Mouse (Mus musculus) gastrocnemius, postnatal 4 days (tissue): Measurements from ENCODE around the gene Arhgdia. TPM values are rescaled to one million over a fixed set of nuclear protein-coding genes. Genes with fewer than 3 reads are reported as not detected.

Experiments
- microRNA-seq: library from miRNA; unstranded; fragments of <30 nt; microRNA quantifications from one replicate; pipeline ENCODE4 v1.2.0, GENCODE M21; 2021
- total RNA-seq, 2 experiments: library from RNA; stranded (reverse); gene quantifications; 2 replicates each; pipeline ENCODE4 v1.2.3; 2021

Gene Arhgdia
- total RNA-seq, 2 experiments from 2014 or later = 278 to 300 TPM

Small RNA genes within 50 kb of the gene (microRNA-seq; reads per million reads assigned to microRNA genes)
- not detected for gene Mir6936

Other genes starting within 250 kb of the Arhgdia start
- gene Actg1, start 233.1 kb downstream of the Arhgdia start, total RNA-seq = 100 to 1,000 TPM; 861 to 883 TPM
- under 1 TPM; 0.52 to 0.98 TPM for gene Fscn2, start 220.1 kb downstream of the Arhgdia start, total RNA-seq
- gene Faap100, start 202.9 kb downstream of the Arhgdia start, total RNA-seq = 10 to 100 TPM; 16.7 to 16.9 TPM
- gene Nploc4, start 143.9 kb downstream of the Arhgdia start, total RNA-seq = 10 to 100 TPM; 68.0 to 80.5 TPM
- 1 to 10 TPM in 1 of 2 experiments, not detected in 1; 4.6 TPM for gene Tspan10, start 139.0 kb downstream of the Arhgdia start, total RNA-seq
- gene Pde6g, start 128.1 kb downstream of the Arhgdia start, total RNA-seq = under 1 TPM in 1 of 2 experiments, not detected in 1; 0.39 TPM
- 10 to 100 TPM; 19.3 to 24.8 TPM for gene Oxld1, start 123.6 kb downstream of the Arhgdia start, total RNA-seq
- gene Ccdc137, start 123.5 kb downstream of the Arhgdia start, total RNA-seq = 10 to 100 TPM in 1 of 2 experiments, 1 to 10 TPM in 1; 8.9 to 10.1 TPM
- gene Arl16, start 114.0 kb downstream of the Arhgdia start, total RNA-seq = 10 to 100 TPM; 20.8 to 23.8 TPM
- 100 to 1,000 TPM; 116 to 122 TPM for gene Mrpl12, start 97.0 kb downstream of the Arhgdia start, total RNA-seq
- 10 to 100 TPM; 19.6 to 20.0 TPM for gene Slc25a10, start 89.8 kb downstream of the Arhgdia start, total RNA-seq
- under 1 TPM in 1 of 2 experiments, not detected in 1; 0.26 TPM for gene Gcgr, start 50.9 kb downstream of the Arhgdia start, total RNA-seq
- gene Mcrip1, start 31.9 kb downstream of the Arhgdia start, total RNA-seq = 10 to 100 TPM; 74.0 to 81.3 TPM
- 10 to 100 TPM; 80.7 to 99.3 TPM for gene Ppp1r27, start 30.5 kb downstream of the Arhgdia start, total RNA-seq
- gene P4hb, start 8.4 kb downstream of the Arhgdia start, total RNA-seq = 100 to 1,000 TPM; 527 to 538 TPM
- gene Alyref, start 16.7 kb upstream of the Arhgdia start, total RNA-seq = 100 to 1,000 TPM; 112 to 113 TPM
- 10 to 100 TPM; 72.5 to 86.2 TPM for gene Anapc11, start 16.8 kb upstream of the Arhgdia start, total RNA-seq
- 1 to 10 TPM in 1 of 2 experiments, not detected in 1; 1.3 TPM for gene Npb, start 26.9 kb upstream of the Arhgdia start, total RNA-seq
- 10 to 100 TPM; 36.6 to 41.4 TPM for gene Pcyt2, start 36.3 kb upstream of the Arhgdia start, total RNA-seq
- gene Sirt7, start 43.6 kb upstream of the Arhgdia start, total RNA-seq = 10 to 100 TPM; 12.2 to 12.6 TPM
- 10 to 100 TPM; 36.7 to 42.6 TPM for gene Mafg, start 52.0 kb upstream of the Arhgdia start, total RNA-seq
- 10 to 100 TPM; 27.6 to 29.0 TPM for gene Pycr1, start 62.1 kb upstream of the Arhgdia start, total RNA-seq
- gene Myadml2, start 66.5 kb upstream of the Arhgdia start, total RNA-seq = 10 to 100 TPM; 81.2 to 83.4 TPM
- 1 to 10 TPM; 1.2 to 1.7 TPM for gene Notum, start 79.6 kb upstream of the Arhgdia start, total RNA-seq
- 10 to 100 TPM; 48.6 to 55.3 TPM for gene Aspscr1, start 91.3 kb upstream of the Arhgdia start, total RNA-seq
- gene Cenpx, start 132.1 kb upstream of the Arhgdia start, total RNA-seq = 10 to 100 TPM; 33.7 to 48.7 TPM
- gene Lrrc45, start 132.3 kb upstream of the Arhgdia start, total RNA-seq = 10 to 100 TPM; 16.0 to 21.0 TPM
- gene Rac3, start 139.8 kb upstream of the Arhgdia start, total RNA-seq = 1 to 10 TPM; 2.5 to 4.8 TPM
- gene Dcxr, start 145.7 kb upstream of the Arhgdia start, total RNA-seq = 1 to 10 TPM; 4.8 to 5.3 TPM
- gene Cbr2, start 150.5 kb upstream of the Arhgdia start, total RNA-seq = 10 to 100 TPM in 1 of 2 experiments, 1 to 10 TPM in 1; 9.5 to 10.4 TPM
- 10 to 100 TPM; 26.7 to 27.1 TPM for gene Hmga1b, start 181.2 kb upstream of the Arhgdia start, total RNA-seq
- 10 to 100 TPM in 1 of 2 experiments, 1 to 10 TPM in 1; 8.3 to 10.9 TPM for gene Rfng, start 202.6 kb upstream of the Arhgdia start, total RNA-seq
- 10 to 100 TPM; 67.1 to 70.9 TPM for gene Gps1, start 202.6 kb upstream of the Arhgdia start, total RNA-seq
- 10 to 100 TPM; 37.8 TPM for gene Dus1l, start 214.8 kb upstream of the Arhgdia start, total RNA-seq
- 10 to 100 TPM; 48.6 to 49.9 TPM for gene Fasn, start 242.9 kb upstream of the Arhgdia start, total RNA-seq